ENCODE assay signal across 9 mouse cellular contexts in the genomic region with DNA sequence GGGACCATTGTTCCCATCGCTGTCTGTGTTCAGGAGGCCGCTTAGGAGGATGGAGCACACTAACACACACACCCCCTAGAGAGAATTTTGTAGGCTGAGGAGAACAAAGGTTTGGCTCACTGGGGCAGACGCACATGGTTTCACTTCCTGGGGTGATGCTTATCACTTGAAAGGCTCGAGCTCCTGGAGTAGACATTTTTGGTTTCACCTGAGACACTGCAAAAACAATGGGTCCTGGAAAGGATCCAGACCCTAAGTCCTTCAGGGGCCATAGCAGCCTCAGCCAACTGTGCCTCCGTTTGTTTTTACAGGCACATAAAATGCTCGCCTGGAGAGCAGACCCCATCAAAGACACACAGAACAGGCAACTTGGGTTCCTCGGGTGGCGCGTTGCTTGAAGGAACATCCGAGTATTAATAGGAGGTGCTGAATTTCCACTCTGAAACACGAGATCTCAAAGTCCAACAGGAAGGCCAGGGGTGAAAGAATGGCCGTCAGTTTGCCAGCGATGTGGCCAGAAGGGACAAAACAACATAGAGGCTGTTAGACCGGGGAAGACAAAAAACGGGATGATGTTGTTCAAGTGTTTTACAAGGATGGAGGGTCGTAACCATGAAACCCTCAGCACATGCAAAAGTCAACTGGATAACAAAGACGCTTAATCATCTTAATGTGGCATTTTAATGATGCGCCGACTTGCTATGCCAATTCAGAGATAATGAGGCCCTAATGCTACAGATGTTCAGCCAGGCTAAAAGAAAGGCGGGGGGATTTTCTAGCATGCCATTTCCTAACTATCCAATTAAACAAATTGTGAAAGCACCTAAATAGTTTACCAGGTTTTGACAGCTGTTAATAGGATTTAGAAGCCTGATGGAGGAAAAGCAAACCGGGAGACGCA. TPM values are rescaled to one million over a fixed set of nuclear protein-coding genes. Genes with fewer than 3 reads are reported as not detected.
A peak's percentile ranks its signal among the peaks of the same experiment; 100 is the strongest.
DNase-seq lines count a peak whose midpoint lies in the region; ATAC-seq lines count a peak whose summit lies in the region.
"Had no signal": no experiment of that assay in that cellular context is flagged by ENCODE, and none has a peak within 500 bp of the region (broad histone marks: within the 10 kb centered on the region; RNA-seq: fewer than 3 reads in every experiment).

No protein-coding gene starts in this region.

- H3K9ac ChIP-seq in hindbrain, embryonic 13.5 days, result no peak overlapping the region
- no peak overlapping the region for H3K9ac ChIP-seq in hindbrain, embryonic 11.5 days (ENCODE audit: low read depth, low read length)
- H3K9ac ChIP-seq in neural tube, embryonic 15.5 days (replicated peaks), result no peak overlapping the region; the same call in 1 of the 2 replicates
- H3K9ac ChIP-seq: heart, embryonic 13.5 days had no signal

- H3K4me1 ChIP-seq in hindbrain, embryonic 13.5 days (replicated peaks), result peaks cover 21% of the 10 kb centered on the region
- no peaks in the 10 kb centered on the region for H3K4me1 ChIP-seq in hindbrain, embryonic 11.5 days (replicated peaks; ENCODE audit: control insufficient read depth, insufficient read depth, low read length)
- H3K4me1 ChIP-seq in neural tube, embryonic 15.5 days, result peaks cover 23% of the 10 kb centered on the region

- WGBS in hindbrain, embryonic 13.5 days, result 41% methylated on average over 22 of the region's 22 CpGs
- WGBS in hindbrain, embryonic 11.5 days, result 54% methylated on average over 22 of the region's 22 CpGs
- WGBS in neural tube, embryonic 15.5 days, result 6% methylated on average over 22 of the region's 22 CpGs

- peak overlapping the region; percentile 25; the same call in 1 of the 2 replicates for H3K4me2 ChIP-seq in hindbrain, embryonic 13.5 days
- no peak overlapping the region for H3K4me2 ChIP-seq in hindbrain, embryonic 11.5 days (replicated peaks; ENCODE audit: low read depth, low read length)
- H3K4me2 ChIP-seq in neural tube, embryonic 15.5 days, result peak overlapping the region; percentile 40
- H3K4me2 ChIP-seq: heart, embryonic 13.5 days had no signal

- H3K36me3 ChIP-seq in hindbrain, embryonic 13.5 days, result no peaks in the 10 kb centered on the region
- H3K36me3 ChIP-seq in hindbrain, embryonic 11.5 days (ENCODE audit: control insufficient read depth, insufficient read depth, low read length), result no peaks in the 10 kb centered on the region
- no peaks in the 10 kb centered on the region for H3K36me3 ChIP-seq in neural tube, embryonic 15.5 days
- H3K36me3 ChIP-seq: heart, embryonic 13.5 days had no signal

- DNase-seq in hindbrain, embryonic 11.5 days (ENCODE audit: low spot score), result no peak
- DNase-seq in Muller cell, postnatal 12 days (ENCODE audit: inconsistent ontology term), result peak; percentile 69
- peak; percentile 6 to 9 for DNase-seq in heart, postnatal 10 days
- DNase-seq in layer of hippocampus, postnatal 36 days, result no peak
- no peak for DNase-seq in left cerebral cortex, postnatal 14 days (ENCODE audit: low spot score in 2 of 2)

- intact Hi-C loops in heart, postnatal 10 days (cut with DNase I), result no loop called here
- intact Hi-C loops in left cerebral cortex, postnatal 14 days (cut with DNase I), result no loop called here

- no peak overlapping the region for H3K4me3 ChIP-seq in hindbrain, embryonic 13.5 days
- no peak overlapping the region for H3K4me3 ChIP-seq in hindbrain, embryonic 11.5 days (ENCODE audit: low read depth, low read length)
- H3K4me3 ChIP-seq in neural tube, embryonic 15.5 days (replicated peaks), result no peak overlapping the region
- H3K4me3 ChIP-seq: heart, embryonic 13.5 days had no signal

- H3K27ac ChIP-seq in hindbrain, embryonic 13.5 days, result peak overlapping the region; percentile 85
- H3K27ac ChIP-seq in hindbrain, embryonic 11.5 days (ENCODE audit: low read depth, low read length), result no peak overlapping the region
- peak overlapping the region; percentile 83 for H3K27ac ChIP-seq in neural tube, embryonic 15.5 days (replicated peaks)
- H3K27ac ChIP-seq: heart, embryonic 13.5 days had no signal

- ATAC-seq in hindbrain, embryonic 13.5 days (ENCODE audit: low FRiP score), result 0 out of 2 replicates have a peak, but pooled peaks have one; percentile 32
- no peak for ATAC-seq in hindbrain, embryonic 11.5 days (ENCODE audit: low FRiP score)
- ATAC-seq in neural tube, embryonic 15.5 days (ENCODE audit: low FRiP score), result peak; percentile 79
- no peak for ATAC-seq in erythroblast, adult 5-6 weeks (replicated peaks; ENCODE audit: low FRiP score, poor library complexity, severe bottlenecking)

- H3K27me3 ChIP-seq in hindbrain, embryonic 13.5 days, result peaks cover 8% of the 10 kb centered on the region; the same call in 1 of the 2 replicates
- H3K27me3 ChIP-seq in hindbrain, embryonic 11.5 days (ENCODE audit: control insufficient read depth, insufficient read depth, low read length), result no peaks in the 10 kb centered on the region
- peaks cover 16% of the 10 kb centered on the region for H3K27me3 ChIP-seq in neural tube, embryonic 15.5 days (replicated peaks)

- no peaks in the 10 kb centered on the region for H3K9me3 ChIP-seq in hindbrain, embryonic 13.5 days
- H3K9me3 ChIP-seq in hindbrain, embryonic 11.5 days (ENCODE audit: control insufficient read depth, low read length), result no peaks in the 10 kb centered on the region
- no peaks in the 10 kb centered on the region for H3K9me3 ChIP-seq in neural tube, embryonic 15.5 days (replicated peaks)
- H3K9me3 ChIP-seq: heart, embryonic 13.5 days had no signal

RNA-seq across cellular contexts. Expression of gene Ikzf3, which starts 48.2 kb away (rescaled TPM):
- polyA plus RNA-seq in hindbrain, embryonic 13.5 days (2015; fragmentation: Nextera tagmentation; extraction: Ambion mirVana), result 0.21 and 0.35 TPM in 2 replicates
- polyA plus RNA-seq in hindbrain, embryonic 11.5 days (2014; fragmentation: Nextera tagmentation; extraction: Ambion mirVana), result 0.11 and 0.60 TPM in 2 replicates
- total RNA-seq in heart, postnatal 10 days (2021), result under 1 TPM; 0.84 to 0.98 TPM
- 0.18 and 1.3 TPM in 2 replicates for polyA plus RNA-seq in neural tube, embryonic 15.5 days (2015; fragmentation: Nextera tagmentation; extraction: Ambion mirVana)
- total RNA-seq in layer of hippocampus, postnatal 36 days (2021), result not detected
- under 1 TPM; 0.21 to 0.62 TPM for total RNA-seq in left cerebral cortex, postnatal 14 days (2021)
- total RNA-seq in erythroblast, adult 5-6 weeks (2015; ENCODE audit: low replicate concordance), result 2.7 and 3.1 TPM in 2 replicates
- 1.4 and 2.6 TPM in 2 replicates for total RNA-seq in erythroblast, adult 5-6 weeks (2017; ENCODE audit: low replicate concordance)

RNA-seq across cellular contexts. Expression of gene Grb7, which starts 51.4 kb away (rescaled TPM):
- 0.22 and 0.36 TPM in 2 replicates for polyA plus RNA-seq in hindbrain, embryonic 13.5 days (2015; fragmentation: Nextera tagmentation; extraction: Ambion mirVana)
- 2.1 and 3.3 TPM in 2 replicates for polyA plus RNA-seq in hindbrain, embryonic 11.5 days (2014; fragmentation: Nextera tagmentation; extraction: Ambion mirVana)
- not detected for total RNA-seq in heart, postnatal 10 days (2021)
- polyA plus RNA-seq in neural tube, embryonic 15.5 days (2015; fragmentation: Nextera tagmentation; extraction: Ambion mirVana), result 1.1 and 8.3 TPM in 2 replicates
- 1 to 10 TPM; 1.4 to 2.1 TPM for total RNA-seq in layer of hippocampus, postnatal 36 days (2021)
- total RNA-seq in left cerebral cortex, postnatal 14 days (2021), result 1 to 10 TPM; 1.6 to 4.4 TPM
- total RNA-seq in erythroblast, adult 5-6 weeks (2015; ENCODE audit: low replicate concordance), result not detected in 2 replicates
- not detected in 2 replicates for total RNA-seq in erythroblast, adult 5-6 weeks (2017; ENCODE audit: low replicate concordance)

RNA-seq across cellular contexts. Expression of gene Zpbp2, which starts 53.3 kb away (rescaled TPM):
- 0.14 TPM in 1 of 2 replicates, not detected in the other for polyA plus RNA-seq in hindbrain, embryonic 13.5 days (2015; fragmentation: Nextera tagmentation; extraction: Ambion mirVana)
- 0.21 TPM in 1 of 2 replicates, not detected in the other for polyA plus RNA-seq in hindbrain, embryonic 11.5 days (2014; fragmentation: Nextera tagmentation; extraction: Ambion mirVana)
- not detected for total RNA-seq in heart, postnatal 10 days (2021)
- 0.45 TPM in 1 of 2 replicates, not detected in the other for polyA plus RNA-seq in neural tube, embryonic 15.5 days (2015; fragmentation: Nextera tagmentation; extraction: Ambion mirVana)
- total RNA-seq in layer of hippocampus, postnatal 36 days (2021), result not detected
- not detected for total RNA-seq in left cerebral cortex, postnatal 14 days (2021)
- not detected in 2 replicates for total RNA-seq in erythroblast, adult 5-6 weeks (2015; ENCODE audit: low replicate concordance)
- total RNA-seq in erythroblast, adult 5-6 weeks (2017; ENCODE audit: low replicate concordance), result 4.6 TPM in 1 of 2 replicates, not detected in the other

RNA-seq across cellular contexts. Expression of gene Mien1, which starts 58.8 kb away (rescaled TPM):
- polyA plus RNA-seq in hindbrain, embryonic 13.5 days (2015; fragmentation: Nextera tagmentation; extraction: Ambion mirVana), result 248 and 269 TPM in 2 replicates
- 152 and 167 TPM in 2 replicates for polyA plus RNA-seq in hindbrain, embryonic 11.5 days (2014; fragmentation: Nextera tagmentation; extraction: Ambion mirVana)
- 10 to 100 TPM; 48.9 to 52.1 TPM for total RNA-seq in heart, postnatal 10 days (2021)
- polyA plus RNA-seq in neural tube, embryonic 15.5 days (2015; fragmentation: Nextera tagmentation; extraction: Ambion mirVana), result 243 and 278 TPM in 2 replicates
- total RNA-seq in layer of hippocampus, postnatal 36 days (2021), result 10 to 100 TPM; 97.9 to 99.2 TPM
- 100 to 1,000 TPM; 105 to 106 TPM for total RNA-seq in left cerebral cortex, postnatal 14 days (2021)
- total RNA-seq in erythroblast, adult 5-6 weeks (2015; ENCODE audit: low replicate concordance), result 13.4 and 19.9 TPM in 2 replicates
- 1.4 and 3.9 TPM in 2 replicates for total RNA-seq in erythroblast, adult 5-6 weeks (2017; ENCODE audit: low replicate concordance)

Comparison
In these comparisons a context has a peak if more than half of its experiments do, and no peak if none do; other contexts are left out.
1. ATAC-seq: peak in hindbrain, embryonic 13.5 days (single experiment) and neural tube, embryonic 15.5 days (single experiment); none in hindbrain, embryonic 11.5 days (single experiment) and erythroblast, adult 5-6 weeks (single experiment).
2. DNase-seq: peak in Muller cell, postnatal 12 days (single experiment) and heart, postnatal 10 days (2 of 2); none in hindbrain, embryonic 11.5 days (single experiment), layer of hippocampus, postnatal 36 days (0 of 2) and left cerebral cortex, postnatal 14 days (0 of 2).